Mouse (Mus musculus) stomach, postnatal 0 days (tissue): ENCODE results near the gene Sdk2. TPM values are rescaled to one million over a fixed set of nuclear protein-coding genes. Genes with fewer than 3 reads are reported as not detected.
A peak's percentile ranks its signal among the peaks of the same experiment; 100 is the strongest.

ENCODE experiments used
- ATAC-seq: fragments of 200-750 bp; cut with Nextera tagmentation; 2 replicates; pipeline ENCODE4 v1.8.0; 2017; ENCODE audit not compliant: low FRiP score, low TSS enrichment
- DNase-seq: peaks from one replicate; pipeline ENCODE4 v3.0.0-alpha.2; 2016; ENCODE audit warnings: low spot score
- H3K27ac ChIP-seq: fragments of 300-500 bp; sonication (generic); replicated peaks from 2 replicates; pipeline ENCODE4 v1.5.1; 2014; ENCODE audit warnings: mild to moderate bottlenecking, control low read depth
- H3K27me3 ChIP-seq: fragments of 300-500 bp; sonication (generic); 2 replicates; pipeline ENCODE4 v1.6.1; 2014; ENCODE audit warnings: low read length; ENCODE audit not compliant: control insufficient read depth, insufficient read depth
- H3K36me3 ChIP-seq: fragments of 300-500 bp; sonication (generic); 2 replicates; pipeline ENCODE4 v1.6.1; 2014; ENCODE audit warnings: low read length, mixed read lengths; ENCODE audit not compliant: control insufficient read depth, insufficient read depth
- H3K4me1 ChIP-seq: fragments of 300-500 bp; sonication (generic); replicated peaks from 2 replicates; pipeline ENCODE4 v1.6.1; 2014; ENCODE audit warnings: antibody characterized with exemption; ENCODE audit not compliant: control insufficient read depth, insufficient read depth
- H3K4me2 ChIP-seq: fragments of 300-500 bp; sonication (generic); replicated peaks from 2 replicates; pipeline ENCODE4 v1.6.1; 2014; ENCODE audit warnings: low read depth, mild to moderate bottlenecking, control low read depth, moderate library complexity
- H3K4me3 ChIP-seq: fragments of 300-500 bp; sonication (generic); 2 replicates; pipeline ENCODE4 v1.5.1; 2014; ENCODE audit warnings: low read depth, low read length, control low read depth
- H3K9ac ChIP-seq: fragments of 300-500 bp; sonication (generic); 2 replicates; pipeline ENCODE4 v1.6.1; 2014; ENCODE audit warnings: mild to moderate bottlenecking, low read length, control low read depth, mixed read lengths
- H3K9me3 ChIP-seq: fragments of 300-500 bp; sonication (generic); 2 replicates; pipeline ENCODE4 v1.6.1; 2016; ENCODE audit warnings: low read length; ENCODE audit not compliant: control insufficient read depth
- CTCF ChIP-seq: IDR thresholded peaks from 2 replicates; pipeline ENCODE4 v1.5.1; 2016; ENCODE audit warnings: antibody characterized with exemption, low read depth, mild to moderate bottlenecking, moderate library complexity
- EP300 ChIP-seq: optimal IDR thresholded peaks from 2 replicates; pipeline ENCODE3; 2016; ENCODE audit warnings: antibody characterized with exemption
- WGBS: fragments of 180-500 bp; shearing (Covaris S2); extraction: QIAGEN DNeasy Blood & Tissue Kit; methylation state at CpG from one replicate; pipeline ENCODE4 v1.1.7; 2014; 5-methylcytosine and 5-hydroxymethylcytosine counted together
- polyA plus RNA-seq: library from polyadenylated mRNA; unstranded; fragments of >200 nt; fragmentation: Nextera tagmentation; extraction: Ambion mirVana; gene quantifications from 2 replicates; pipeline ENCODE4 v1.2.1, GENCODE M21; 2015

The Sdk2 gene
- polyA plus RNA-seq, 1 experiment from 2014 or later: 0.45 TPM

GRCm38 (mm10) chr11:113798011-113798410, 268.8 kb downstream of the Sdk2 start:
- ATAC-seq: no peak
- no peak for DNase-seq
- WGBS: 80% methylated on average over 6 of the region's 6 CpGs
- Histone ChIP-seq H3K27me3 (no peaks in the 10 kb centered on the region), H3K36me3 (no peaks in the 10 kb centered on the region), H3K4me2 (no peak overlapping the region), H3K27ac (no peak overlapping the region), H3K4me3 (no peak overlapping the region), H3K4me1 (no peaks in the 10 kb centered on the region), H3K9me3 (no peaks in the 10 kb centered on the region), H3K9ac (no peak overlapping the region)
- TF ChIP-seq CTCF (no peak), EP300 (no peak)

GRCm38 (mm10) chr11:113797014-113797983, 269.5 kb downstream of the Sdk2 start:
- no peak for TF ChIP-seq CTCF
- TF ChIP-seq EP300: no peak
- Histone ChIP-seq H3K9me3 (no peaks in the 10 kb centered on the region), H3K27ac (no peak overlapping the region), H3K9ac (no peak overlapping the region), H3K4me1 (no peaks in the 10 kb centered on the region), H3K27me3 (no peaks in the 10 kb centered on the region), H3K4me2 (no peak overlapping the region), H3K36me3 (no peaks in the 10 kb centered on the region), H3K4me3 (no peak overlapping the region)
- 74% methylated on average over 19 of the region's 19 CpGs for WGBS
- ATAC-seq (no peak), DNase-seq (no peak)

DNA sequence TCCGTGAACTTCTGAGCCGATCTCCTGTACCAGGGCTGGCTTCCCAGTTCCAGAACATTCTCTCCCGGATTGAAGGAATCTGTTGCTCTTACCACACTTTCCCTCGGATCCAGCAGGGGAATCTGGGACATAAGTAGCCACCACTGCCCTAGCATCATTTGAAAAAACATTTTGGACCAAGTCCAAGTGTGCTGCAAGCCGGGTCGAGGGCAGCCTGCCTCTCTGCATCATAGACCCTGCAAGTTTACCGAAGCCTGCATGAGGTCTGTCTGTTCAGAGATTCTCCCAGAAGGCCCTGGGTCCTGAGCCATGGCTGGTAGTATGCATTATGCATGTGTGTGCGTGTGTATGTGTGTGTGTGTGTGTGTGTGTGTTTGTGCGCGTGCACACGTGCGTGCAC, 271.0 kb downstream of the Sdk2 start:
- ATAC-seq: no peak
- Histone ChIP-seq H3K4me2 (no peak overlapping the region), H3K9me3 (no peaks in the 10 kb centered on the region), H3K27me3 (no peaks in the 10 kb centered on the region), H3K4me1 (no peaks in the 10 kb centered on the region), H3K9ac (no peak overlapping the region), H3K4me3 (no peak overlapping the region), H3K27ac (no peak overlapping the region), H3K36me3 (no peaks in the 10 kb centered on the region)
- no peak for TF ChIP-seq EP300
- TF ChIP-seq CTCF: no peak
- 74% methylated on average over 12 of the region's 12 CpGs for WGBS
- DNase-seq: no peak

- no peak for DNase-seq
- Histone ChIP-seq H3K9ac (no peak overlapping the region), H3K4me2 (no peak overlapping the region)
These were observed 275.3 kb downstream of the Sdk2 start for GRCm38 (mm10) chr11:113791357-113792215.

DNA sequence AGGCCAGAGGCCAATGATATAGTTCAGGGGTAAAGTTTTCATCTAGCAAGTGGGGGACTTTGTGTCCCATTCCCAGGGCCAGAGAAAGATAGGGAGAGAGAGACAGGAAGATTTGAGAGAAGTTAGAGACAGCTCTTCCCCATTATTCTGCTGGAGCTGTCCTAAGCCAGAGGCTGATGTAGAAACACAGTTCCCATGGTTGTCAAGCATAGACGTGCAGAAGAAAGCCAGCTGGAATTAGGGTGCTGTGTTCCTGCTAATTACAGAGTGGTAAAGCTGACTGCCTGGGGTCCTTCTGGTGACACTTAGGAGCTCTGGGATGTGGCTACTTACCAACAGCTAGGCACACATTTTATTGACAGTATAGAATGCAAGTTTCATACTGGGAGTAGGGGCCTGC, 277.7 kb downstream of the Sdk2 start:
- Histone ChIP-seq H3K9me3 (no peaks in the 10 kb centered on the region), H3K27ac (peak overlapping the region; percentile 69), H3K27me3 (no peaks in the 10 kb centered on the region), H3K36me3 (no peaks in the 10 kb centered on the region), H3K4me3 (no peak overlapping the region), H3K4me2 (no peak overlapping the region), H3K4me1 (peaks cover 9% of the 10 kb centered on the region), H3K9ac (no peak overlapping the region)
- TF ChIP-seq EP300 (no peak), CTCF (no peak)
- WGBS: 19% methylated on average over 1 of the region's 1 CpGs
- ATAC-seq (no peak), DNase-seq (peak; percentile 13)

More at GRCm38 (mm10) chr11:113791357-113792215, 275.3 kb downstream of the Sdk2 start:
- no peaks in the 10 kb centered on the region; the same call in 1 of the 2 replicates for H3K4me1 ChIP-seq
- no peak overlapping the region for H3K27ac ChIP-seq
- TF ChIP-seq EP300 (no peak), CTCF (no peak)
- H3K36me3 ChIP-seq: no peaks in the 10 kb centered on the region
- ATAC-seq: 0 out of 2 replicates have a peak, but pooled peaks have one; percentile 13
- H3K4me3 ChIP-seq: no peak overlapping the region
- WGBS: 57% methylated on average over 16 of the region's 16 CpGs
- H3K9me3 ChIP-seq: no peaks in the 10 kb centered on the region
- H3K27me3 ChIP-seq: no peaks in the 10 kb centered on the region
